Mouse (Mus musculus) liver, embryonic 14.5 days (tissue): Measurements from ENCODE around the gene Frmd8. TPM values are rescaled to one million over a fixed set of nuclear protein-coding genes. Genes with fewer than 3 reads are reported as not detected.

Experiments
- ATAC-seq: fragments of 200-750 bp; cut with Nextera tagmentation; 2 replicates; pipeline ENCODE4 v1.8.0; 2017; ENCODE audit warnings: moderate number of reproducible peaks, mild to moderate bottlenecking, moderate library complexity; ENCODE audit not compliant: insufficient read depth
- DNase-seq, 3 experiments: peaks; one replicate each; pipeline ENCODE4 v3.0.0-alpha.2; 2012 to 2013; ENCODE audit warnings: low read depth in 3 of 3, low spot score in 3 of 3
- H3K27ac ChIP-seq: fragments of 300-500 bp; sonication (generic); 2 replicates; pipeline ENCODE4 v1.5.1; 2014; ENCODE audit warnings: moderate library complexity, mild to moderate bottlenecking, control low read depth, inconsistent platforms
- H3K27me3 ChIP-seq: fragments of 300-500 bp; sonication (generic); 2 replicates; pipeline ENCODE4 v1.6.1; 2014; ENCODE audit warnings: mild to moderate bottlenecking, low read length, moderate library complexity; ENCODE audit not compliant: control insufficient read depth, insufficient read depth
- H3K36me3 ChIP-seq: fragments of 300-500 bp; sonication (generic); replicated peaks from 2 replicates; pipeline ENCODE4 v1.6.1; 2014; ENCODE audit warnings: low read depth; ENCODE audit not compliant: control insufficient read depth, insufficient read depth
- H3K4me1 ChIP-seq, 2 experiments: fragments of 200-500 bp in 1 of 2; fragments of 300-500 bp in 1 of 2; sonication (generic) in 1 of 2; replicated peaks; 2 replicates each; pipeline ENCODE4 v1.6.1; 2012 to 2014; ENCODE audit warnings: antibody characterized with exemption in 1 of 2, inconsistent platforms in 1 of 2, low read length in 1 of 2; ENCODE audit not compliant: control insufficient read depth in 2 of 2, insufficient read depth in 2 of 2
- H3K4me2 ChIP-seq: fragments of 300-500 bp; sonication (generic); 2 replicates; pipeline ENCODE4 v1.6.1; 2014; ENCODE audit warnings: low read depth, mild to moderate bottlenecking, control low read depth, moderate library complexity
- H3K4me3 ChIP-seq, 2 experiments: fragments of 200-500 bp in 1 of 2; fragments of 300-500 bp in 1 of 2; sonication (generic) in 1 of 2; 2 replicates each; pipeline ENCODE4 v1.5.1; 2012 to 2014; ENCODE audit warnings: low read depth in 2 of 2, low read length in 2 of 2, mild to moderate bottlenecking in 2 of 2, control low read depth in 1 of 2, inconsistent platforms in 1 of 2, moderate library complexity in 1 of 2; ENCODE audit not compliant: insufficient read depth in 1 of 2
- H3K9ac ChIP-seq: fragments of 300-500 bp; sonication (generic); replicated peaks from 2 replicates; pipeline ENCODE4 v1.6.1; 2014; ENCODE audit warnings: mild to moderate bottlenecking, control low read depth, moderate library complexity
- H3K9me3 ChIP-seq: fragments of 300-500 bp; sonication (generic); 2 replicates; pipeline ENCODE4 v1.6.1; 2016; ENCODE audit warnings: low read length, mixed read lengths; ENCODE audit not compliant: control insufficient read depth
- CTCF ChIP-seq: IDR thresholded peaks from 2 replicates; pipeline ENCODE4 v1.5.1; 2016; ENCODE audit warnings: antibody characterized with exemption, low read depth, control low read depth
- EP300 ChIP-seq: IDR thresholded peaks from 2 replicates; pipeline ENCODE4 v1.6.1; 2016; ENCODE audit warnings: antibody characterized with exemption, low read depth
- WGBS: fragments of 180-500 bp; shearing (Covaris S2); extraction: QIAGEN DNeasy Blood & Tissue Kit; methylation state at CpG from one replicate; pipeline ENCODE4 v1.1.7; 2014; ENCODE audit not compliant: insufficient replicate concordance; 5-methylcytosine and 5-hydroxymethylcytosine counted together
- polyA plus RNA-seq, 2 experiments: library from polyadenylated mRNA; depleted of rRNA in 1 of 2; stranded (reverse) in 1 of 2; unstranded in 1 of 2; fragments of >200 nt; fragmentation: Nextera tagmentation in 1 of 2; extraction: Ambion mirVana in 1 of 2; gene quantifications; 2 replicates each; pipeline versions ENCODE4 v1.2.1 to v1.2.3; 2012 to 2014

Gene Frmd8
- polyA plus RNA-seq (2012; rRNA removed) (5.9 and 6.7 TPM in 2 replicates), polyA plus RNA-seq (2014; fragmentation: Nextera tagmentation; extraction: Ambion mirVana) (6.6 and 8.4 TPM in 2 replicates)

DNA sequence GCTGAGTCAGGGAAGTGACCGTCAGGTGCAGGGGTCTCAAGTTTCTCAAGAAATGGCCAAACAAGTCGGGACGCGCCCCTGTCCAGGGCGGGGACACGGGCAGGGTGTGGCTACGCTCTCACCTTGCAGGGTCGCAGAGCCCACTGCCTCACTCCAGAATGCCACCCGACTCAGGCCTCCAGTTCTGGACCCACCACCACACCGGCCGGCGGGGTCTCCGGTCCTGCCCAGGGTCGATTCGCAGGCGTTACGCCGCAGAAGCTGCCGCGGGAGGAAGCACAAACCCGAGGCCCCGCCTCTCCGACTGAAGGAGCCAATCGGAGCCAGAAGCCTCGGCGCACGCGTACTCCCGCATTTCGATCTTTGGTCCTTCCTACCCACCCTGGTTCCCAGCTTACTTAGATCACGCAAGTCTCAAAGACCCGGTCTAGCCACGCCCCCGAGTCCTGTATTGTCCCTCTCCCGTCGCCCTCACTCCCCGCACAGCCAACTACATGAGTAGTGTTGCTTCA is at the start of gene Frmd8:
TSS of gene Frmd8 (minus strand) at position 306 of the 512 bp plus-strand sequence.
- peak; percentile 83 to 84 (median 83) for DNase-seq
- no peaks in the 10 kb centered on the region for H3K36me3 ChIP-seq
- H3K27ac ChIP-seq: peak within 1 kb of the TSS; percentile 24
- peak within 1 kb of the TSS; percentile 70 for H3K9ac ChIP-seq
- no peaks in the 10 kb centered on the region for H3K9me3 ChIP-seq
- WGBS: under 1% methylated on average over 37 of the region's 37 CpGs
- ATAC-seq: peak; percentile 80
- TF ChIP-seq EP300 (no peak), CTCF (no peak)
- no peaks in the 10 kb centered on the region for H3K27me3 ChIP-seq
- H3K4me3 ChIP-seq: peak within 1 kb of the TSS; percentile 69 to 89
- peaks cover 10 to 31% of the 10 kb centered on the region in 2 experiments for H3K4me1 ChIP-seq
- peak within 1 kb of the TSS; percentile 88 for H3K4me2 ChIP-seq

DNA sequence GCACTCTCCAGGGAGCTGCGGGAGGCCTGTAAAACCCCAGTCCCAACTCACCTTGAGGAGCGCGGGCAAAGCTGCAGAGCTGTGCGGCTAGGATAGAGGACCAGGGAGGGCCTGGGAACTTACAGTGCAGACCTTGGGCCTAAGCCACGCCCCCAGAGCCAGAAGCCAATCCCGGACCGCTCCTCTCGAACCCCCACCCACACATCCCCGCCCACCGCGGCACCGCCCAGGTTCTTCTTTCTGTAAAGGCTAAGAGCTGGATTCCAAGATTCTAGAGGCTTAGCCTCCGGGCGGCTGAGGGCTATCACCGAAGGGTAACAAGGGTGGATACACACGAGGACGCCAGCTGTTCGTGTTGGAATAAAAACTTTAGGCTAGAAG is 49.6 kb upstream of the Frmd8 start, which contains the start of gene Cdc42ep2:
TSS of gene Cdc42ep2 (minus strand) at position 104 of the 381 bp plus-strand sequence.
- H3K36me3 ChIP-seq: no peaks in the 10 kb centered on the region
- peak within 1 kb of the TSS; percentile 63 for H3K9ac ChIP-seq
- WGBS: 0% methylated on average over 18 of the region's 18 CpGs
- peak within 1 kb of the TSS; percentile 73 for H3K27ac ChIP-seq
- H3K4me3 ChIP-seq: peak within 1 kb of the TSS; percentile 68
- peak; percentile 91 to 93 (median 93) for DNase-seq
- H3K27me3 ChIP-seq: peaks cover 7% of the 10 kb centered on the region
- ATAC-seq: peak; percentile 82
- no peaks in the 10 kb centered on the region for H3K9me3 ChIP-seq
- no peak for TF ChIP-seq CTCF
- no peak for TF ChIP-seq EP300
- peaks cover 34 to 37% of the 10 kb centered on the region in 2 experiments for H3K4me1 ChIP-seq
- H3K4me2 ChIP-seq: peak within 1 kb of the TSS; percentile 100

DNA sequence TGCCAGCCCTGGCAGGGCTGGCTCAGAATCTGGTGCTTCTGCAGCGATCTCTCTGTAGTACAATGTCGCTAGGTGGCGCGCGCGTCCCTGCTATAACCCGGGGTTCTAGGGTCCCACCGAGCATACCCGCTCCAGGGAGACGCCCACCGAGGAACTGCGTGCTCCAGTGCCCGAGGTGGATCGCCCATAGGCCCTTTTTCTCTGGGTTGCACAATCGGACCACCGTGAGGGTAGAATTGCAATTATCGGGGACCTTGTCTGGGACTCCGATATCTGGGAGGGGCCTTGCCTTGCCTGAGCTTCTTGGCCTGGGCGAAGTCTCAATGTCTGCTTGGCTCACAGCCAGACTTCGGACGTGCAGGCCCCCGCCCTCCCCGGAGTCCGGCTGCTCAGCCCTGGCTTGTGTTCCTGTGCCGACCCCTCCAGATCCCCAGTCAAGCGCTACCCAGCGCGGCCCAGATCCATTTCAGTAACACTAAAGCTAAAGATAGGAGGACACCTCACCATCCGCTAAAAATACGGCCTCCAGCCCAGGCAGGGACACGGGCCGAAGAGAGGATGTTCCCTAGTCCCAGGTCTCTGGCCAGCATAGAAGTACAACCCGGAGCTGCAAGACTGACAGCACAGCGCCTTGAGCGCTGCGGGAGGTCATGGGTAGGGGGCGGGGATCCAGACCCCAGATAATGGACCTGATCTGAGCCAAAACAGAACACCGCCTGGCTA is 49.1 kb upstream of the Frmd8 start:
- Histone ChIP-seq H3K4me3 (peak overlapping the region; percentile 68), H3K4me2 (peak overlapping the region; percentile 100), H3K9me3 (no peaks in the 10 kb centered on the region), H3K4me1 (peaks cover 34 to 36% of the 10 kb centered on the region in 2 experiments), H3K27me3 (peaks cover 7% of the 10 kb centered on the region), H3K27ac (peak overlapping the region; percentile 73), H3K9ac (peak overlapping the region; percentile 63), H3K36me3 (no peaks in the 10 kb centered on the region)
- TF ChIP-seq EP300: no peak
- TF ChIP-seq CTCF: peak; percentile 90
- peak; percentile 34 for ATAC-seq
- under 1% methylated on average over 38 of the region's 38 CpGs for WGBS
- DNase-seq: peak; percentile 67 to 72 (median 72)

DNA sequence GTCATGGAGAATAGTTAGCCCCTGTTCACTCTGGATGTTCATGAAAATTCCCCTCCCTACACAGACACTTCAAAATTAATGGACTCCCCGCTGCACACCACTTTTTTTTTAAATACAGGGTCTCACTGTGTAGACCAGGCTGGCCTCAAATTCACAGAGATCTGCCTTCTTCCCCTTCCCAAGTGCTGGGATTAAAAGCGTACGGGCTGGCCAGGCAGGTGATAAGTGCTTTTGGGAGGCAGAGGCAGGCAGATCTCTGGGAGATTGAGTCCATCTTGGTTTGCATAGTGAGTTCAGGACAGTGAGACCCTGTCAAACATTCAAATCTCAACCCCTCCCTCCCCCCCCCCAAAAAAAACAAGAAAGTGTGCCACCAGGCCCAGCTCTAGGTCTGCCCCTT is 47.9 kb upstream of the Frmd8 start:
- peak overlapping the region; percentile 37 for H3K27ac ChIP-seq
- H3K4me1 ChIP-seq: peaks cover 34 to 36% of the 10 kb centered on the region in 2 experiments
- no peak for ATAC-seq

More for the DNA sequence above, 47.9 kb upstream of the Frmd8 start:
- Histone ChIP-seq H3K9me3 (no peaks in the 10 kb centered on the region), H3K4me3 (no peak overlapping the region; a peak in 1 of 4 replicates), H3K9ac (peak overlapping the region; percentile 44), H3K27me3 (peaks cover 7% of the 10 kb centered on the region), H3K36me3 (no peaks in the 10 kb centered on the region), H3K4me2 (peak overlapping the region; percentile 100)
- DNase-seq: no peak
- WGBS: 73% methylated on average over 3 of the region's 3 CpGs
- no peak for TF ChIP-seq EP300
- TF ChIP-seq CTCF: no peak
